8 mouse cellular contexts compared by ENCODE assay signal in genomic region chr4:57143026-57143937, GRCm38 (mm10). TPM values are rescaled to one million over a fixed set of nuclear protein-coding genes. Genes with fewer than 3 reads are reported as not detected.
DNase-seq lines count a peak whose midpoint lies in the region; ATAC-seq lines count a peak whose summit lies in the region.

Gene Epb41l4b (minus strand): TSS chr4:57143437.

- peak; percentile 71 for ATAC-seq in limb, embryonic 12.5 days (ENCODE audit: insufficient number of reproducible peaks, insufficient read depth, low FRiP score, low TSS enrichment, low read depth)
- peak; percentile 90 for ATAC-seq in midbrain, embryonic 14.5 days (ENCODE audit: low FRiP score, low TSS enrichment)
- no peak for ATAC-seq in erythroid progenitor cell, adult 5-6 weeks (replicated peaks; ENCODE audit: low FRiP score, poor library complexity, severe bottlenecking)

- peaks cover 68% of the 10 kb centered on the region for H3K27me3 ChIP-seq in embryonic facial prominence, embryonic 10.5 days (replicated peaks; ENCODE audit: low read depth, poor library complexity, severe bottlenecking)
- peaks cover 18% of the 10 kb centered on the region for H3K27me3 ChIP-seq in limb, embryonic 12.5 days
- H3K27me3 ChIP-seq in midbrain, embryonic 14.5 days (ENCODE audit: control insufficient read depth, insufficient read depth, low read length), result peaks cover 19% of the 10 kb centered on the region

- H3K27ac ChIP-seq in embryonic facial prominence, embryonic 10.5 days (replicated peaks), result peak within 1 kb of the TSS; percentile 84
- no peak within 1 kb of the TSS for H3K27ac ChIP-seq in limb, embryonic 12.5 days
- H3K27ac ChIP-seq in midbrain, embryonic 14.5 days (replicated peaks; ENCODE audit: low read depth, low read length), result peak within 1 kb of the TSS; percentile 71

- peak within 1 kb of the TSS; percentile 88 for H3K4me2 ChIP-seq in limb, embryonic 12.5 days
- H3K4me2 ChIP-seq in midbrain, embryonic 14.5 days (ENCODE audit: low read length), result peak within 1 kb of the TSS; percentile 85

- H3K4me3 ChIP-seq in embryonic facial prominence, embryonic 10.5 days, result peak within 1 kb of the TSS; percentile 76
- peak within 1 kb of the TSS; percentile 72 for H3K4me3 ChIP-seq in limb, embryonic 12.5 days (replicated peaks)
- peak within 1 kb of the TSS; percentile 54 for H3K4me3 ChIP-seq in midbrain, embryonic 14.5 days (replicated peaks; ENCODE audit: low read depth, low read length)

- WGBS in embryonic facial prominence, embryonic 10.5 days, result 6% methylated on average over 142 of the region's 142 CpGs
- WGBS in limb, embryonic 12.5 days, result under 1% methylated on average over 112 of the region's 142 CpGs
- under 1% methylated on average over 109 of the region's 142 CpGs for WGBS in midbrain, embryonic 14.5 days

- H3K9me3 ChIP-seq in embryonic facial prominence, embryonic 10.5 days, result no peaks in the 10 kb centered on the region
- no peaks in the 10 kb centered on the region for H3K9me3 ChIP-seq in limb, embryonic 12.5 days
- H3K9me3 ChIP-seq in midbrain, embryonic 14.5 days (ENCODE audit: control insufficient read depth, low read length), result no peaks in the 10 kb centered on the region

- H3K4me1 ChIP-seq in embryonic facial prominence, embryonic 10.5 days, result peaks cover 36% of the 10 kb centered on the region
- peaks cover 32% of the 10 kb centered on the region for H3K4me1 ChIP-seq in limb, embryonic 12.5 days (replicated peaks)
- H3K4me1 ChIP-seq in midbrain, embryonic 14.5 days (ENCODE audit: control insufficient read depth, insufficient read depth, low read length), result peaks cover 7% of the 10 kb centered on the region; the same call in 1 of the 2 replicates

- peak; percentile 88 for DNase-seq in adrenal gland, postnatal 25 days
- peak; percentile 92 for DNase-seq in embryonic facial prominence, embryonic 10.5 days (ENCODE audit: low spot score)
- peak; percentile 72 to 74 for DNase-seq in heart, adult 18-20 months
- DNase-seq in kidney, adult 18-20 months, result peak; percentile 85
- DNase-seq in midbrain, embryonic 14.5 days, result peak; percentile 94
- DNase-seq in spleen, adult 18-20 months, result peak; percentile 60 to 81

- H3K36me3 ChIP-seq in embryonic facial prominence, embryonic 10.5 days (replicated peaks), result no peaks in the 10 kb centered on the region
- no peaks in the 10 kb centered on the region for H3K36me3 ChIP-seq in limb, embryonic 12.5 days
- no peaks in the 10 kb centered on the region for H3K36me3 ChIP-seq in midbrain, embryonic 14.5 days (ENCODE audit: control insufficient read depth, insufficient read depth, low read length)

- H3K9ac ChIP-seq in limb, embryonic 12.5 days (replicated peaks), result peak within 1 kb of the TSS; percentile 77
- peak within 1 kb of the TSS; percentile 79 for H3K9ac ChIP-seq in midbrain, embryonic 14.5 days (replicated peaks; ENCODE audit: low read length)

RNA-seq across cellular contexts. Expression of gene Epb41l4b, which starts in this region (rescaled TPM):
- total RNA-seq in adrenal gland, postnatal 25 days (2021), result 1.4 and 2.3 TPM in 2 replicates
- 1.2 and 1.4 TPM in 2 replicates for polyA plus RNA-seq in embryonic facial prominence, embryonic 10.5 days (2016; fragmentation: Nextera tagmentation; extraction: Ambion mirVana)
- 1 to 10 TPM; 2.0 to 2.3 TPM for total RNA-seq in heart, adult 18-20 months (2021)
- 2.2 and 2.4 TPM in 2 replicates for polyA plus RNA-seq in limb, embryonic 12.5 days (2016; fragmentation: Nextera tagmentation; extraction: Ambion mirVana)
- polyA plus RNA-seq in midbrain, embryonic 14.5 days (2014; fragmentation: Nextera tagmentation; extraction: Ambion mirVana), result 3.8 and 5.1 TPM in 2 replicates
- total RNA-seq in erythroid progenitor cell, adult 5-6 weeks (2015; ENCODE audit: low replicate concordance), result 0.72 and 1.7 TPM in 2 replicates
- 2.7 TPM in 1 of 2 replicates, not detected in the other for total RNA-seq in erythroid progenitor cell, adult 5-6 weeks (2017; ENCODE audit: low replicate concordance)
